Mouse (Mus musculus): ENCODE results near the gene Hist1h2bc. TPM values are rescaled to one million over a fixed set of nuclear protein-coding genes. Genes with fewer than 3 reads are reported as not detected.

Gene Hist1h2bc
- polyA plus RNA-seq, 1 experiment: 113 TPM

DNA sequence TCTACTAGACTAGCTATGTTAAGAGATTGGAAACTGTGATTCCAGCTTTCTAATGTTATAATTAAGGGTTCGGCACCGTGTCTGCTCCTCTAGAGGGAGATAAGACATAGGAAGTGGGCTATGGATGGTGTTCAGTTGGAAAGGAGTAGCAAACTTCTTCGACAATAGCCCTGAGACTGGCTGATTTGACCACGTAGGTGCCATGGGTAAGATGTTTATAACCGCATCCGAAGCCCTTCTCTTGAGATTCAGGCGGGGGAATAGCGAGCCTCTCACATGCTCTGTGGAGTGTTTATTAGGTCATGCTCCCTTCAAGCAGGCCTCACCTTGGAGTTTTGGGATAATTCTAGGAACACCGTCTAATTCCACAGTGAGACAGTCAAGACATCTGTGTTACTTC is 11.0 kb downstream of the Hist1h2bc start:
- Histone ChIP-seq H3K4me3 (no peak overlapping the region), H3K79me2 (ENCODE audit: control insufficient read depth, insufficient read depth) (no peaks in the 10 kb centered on the region), H3K36me3 (ENCODE audit: control insufficient read depth, insufficient read depth) (peaks cover 5% of the 10 kb centered on the region), H3ac (ENCODE audit: control insufficient read depth, insufficient read length) (no peak overlapping the region), H3K27me3 (ENCODE audit: control insufficient read depth, insufficient read depth, insufficient read length) (no peaks in the 10 kb centered on the region), H3K4me2 (ENCODE audit: low read depth) (no peak overlapping the region)
- TF ChIP-seq POLR2AphosphoS2 (IDR thresholded peaks at IDR 0.05; ENCODE audit: insufficient read length, low read depth) (no peak), MYOG (IDR thresholded peaks at IDR 0.05; ENCODE audit: control insufficient read depth in 1 of 3, insufficient read depth in 1 of 3, insufficient read length in 2 of 3, low read depth in 2 of 3) (no peak), REST (IDR thresholded peaks at IDR 0.05; ENCODE audit: insufficient read depth, insufficient read length) (no peak), MYOD1 (IDR thresholded peaks at IDR 0.05; ENCODE audit: control insufficient read depth in 1 of 3, insufficient read length in 2 of 3, low read depth in 2 of 3) (no peak), TCF3 (IDR thresholded peaks at IDR 0.05; ENCODE audit: insufficient read length, low read depth) (no peak), MAX (IDR thresholded peaks at IDR 0.05; ENCODE audit: low read depth) (no peak), CEBPB (IDR thresholded peaks at IDR 0.05; ENCODE audit: insufficient read depth, poor library complexity, severe bottlenecking) (no peak), SRF (IDR thresholded peaks at IDR 0.05; ENCODE audit: control insufficient read depth, insufficient read length, low read depth) (no peak), E2F4 (IDR thresholded peaks at IDR 0.05; ENCODE audit: insufficient read depth) (no peak), TCF12 (IDR thresholded peaks at IDR 0.05; ENCODE audit: insufficient read depth, poor library complexity, severe bottlenecking) (no peak), USF1 (IDR thresholded peaks at IDR 0.05; ENCODE audit: low read depth) (no peak), POLR2A (IDR thresholded peaks at IDR 0.05; ENCODE audit: insufficient read length, low read depth) (no peak)

DNA sequence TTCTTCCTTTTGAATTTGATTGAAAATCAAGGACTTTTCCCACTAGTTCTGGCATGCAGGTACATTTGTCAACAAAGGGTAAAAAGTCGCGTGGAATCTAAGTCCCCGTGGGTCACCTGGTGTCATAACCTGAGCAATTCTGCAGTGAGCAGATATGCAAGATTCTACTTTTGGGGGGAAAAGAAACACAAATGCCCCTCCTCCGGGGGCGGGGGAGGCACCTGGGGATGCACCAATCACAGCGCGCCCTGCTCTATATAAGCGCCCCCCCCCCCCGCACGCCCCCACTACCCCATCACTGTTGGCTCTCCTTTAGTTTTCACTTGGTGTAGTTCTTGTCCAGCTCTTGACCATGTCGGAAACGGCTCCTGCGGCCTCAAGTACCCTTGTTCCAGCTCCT is 11.5 kb downstream of the Hist1h2bc start, which contains the start of gene Hist1h1t:
Hist1h1t (plus strand) TSS at position 301 of the 400 bp plus-strand sequence.
- Histone ChIP-seq H3ac (ENCODE audit: control insufficient read depth, insufficient read length) (no peak within 1 kb of the TSS), H3K36me3 (ENCODE audit: control insufficient read depth, insufficient read depth) (peaks cover 5% of the 10 kb centered on the region), H3K27me3 (ENCODE audit: control insufficient read depth, insufficient read depth, insufficient read length) (no peaks in the 10 kb centered on the region), H3K4me2 (ENCODE audit: low read depth) (no peak within 1 kb of the TSS), H3K4me3 (no peak within 1 kb of the TSS), H3K79me2 (ENCODE audit: control insufficient read depth, insufficient read depth) (no peaks in the 10 kb centered on the region)
- no peak for TF ChIP-seq POLR2AphosphoS2 (IDR thresholded peaks at IDR 0.05; ENCODE audit: insufficient read length, low read depth)
- no peak for TF ChIP-seq E2F4 (IDR thresholded peaks at IDR 0.05; ENCODE audit: insufficient read depth)
- no peak for TF ChIP-seq CEBPB (IDR thresholded peaks at IDR 0.05; ENCODE audit: insufficient read depth, poor library complexity, severe bottlenecking)
- no peak for TF ChIP-seq SRF (IDR thresholded peaks at IDR 0.05; ENCODE audit: control insufficient read depth, insufficient read length, low read depth)
- no peak for TF ChIP-seq MYOG (IDR thresholded peaks at IDR 0.05; ENCODE audit: control insufficient read depth in 1 of 3, insufficient read depth in 1 of 3, insufficient read length in 2 of 3, low read depth in 2 of 3)
- no peak for TF ChIP-seq REST (IDR thresholded peaks at IDR 0.05; ENCODE audit: insufficient read depth, insufficient read length)
- TF ChIP-seq TCF12 (IDR thresholded peaks at IDR 0.05; ENCODE audit: insufficient read depth, poor library complexity, severe bottlenecking): no peak
- TF ChIP-seq USF1 (IDR thresholded peaks at IDR 0.05; ENCODE audit: low read depth): no peak

DNA sequence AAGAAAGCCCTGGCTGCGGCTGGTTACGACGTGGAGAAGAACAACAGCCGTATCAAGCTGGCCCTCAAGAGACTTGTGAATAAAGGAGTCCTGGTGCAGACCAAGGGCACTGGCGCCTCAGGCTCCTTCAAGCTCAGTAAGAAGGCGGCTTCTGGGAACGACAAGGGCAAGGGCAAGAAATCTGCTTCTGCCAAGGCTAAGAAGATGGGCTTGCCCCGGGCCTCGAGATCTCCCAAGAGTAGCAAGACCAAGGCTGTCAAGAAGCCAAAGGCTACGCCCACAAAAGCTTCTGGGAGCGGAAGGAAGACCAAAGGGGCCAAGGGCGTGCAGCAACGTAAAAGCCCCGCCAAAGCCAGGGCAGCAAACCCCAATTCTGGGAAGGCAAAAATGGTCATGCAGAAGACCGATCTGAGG is 12.1 kb downstream of the Hist1h2bc start:
- Histone ChIP-seq H3K4me3 (no peak overlapping the region), H3K27me3 (ENCODE audit: control insufficient read depth, insufficient read depth, insufficient read length) (no peaks in the 10 kb centered on the region), H3ac (ENCODE audit: control insufficient read depth, insufficient read length) (no peak overlapping the region), H3K36me3 (ENCODE audit: control insufficient read depth, insufficient read depth) (peaks cover 5% of the 10 kb centered on the region), H3K79me2 (ENCODE audit: control insufficient read depth, insufficient read depth) (no peaks in the 10 kb centered on the region), H3K4me2 (ENCODE audit: low read depth) (no peak overlapping the region)
- no peak for TF ChIP-seq CEBPB (IDR thresholded peaks at IDR 0.05; ENCODE audit: insufficient read depth, poor library complexity, severe bottlenecking)
- no peak for TF ChIP-seq SRF (IDR thresholded peaks at IDR 0.05; ENCODE audit: control insufficient read depth, insufficient read length, low read depth)
- TF ChIP-seq MYOD1 (IDR thresholded peaks at IDR 0.05; ENCODE audit: control insufficient read depth in 1 of 3, insufficient read length in 2 of 3, low read depth in 2 of 3): no peak
- TF ChIP-seq TCF3 (IDR thresholded peaks at IDR 0.05; ENCODE audit: insufficient read length, low read depth): no peak
- TF ChIP-seq E2F4 (IDR thresholded peaks at IDR 0.05; ENCODE audit: insufficient read depth): no peak
- TF ChIP-seq POLR2AphosphoS2 (IDR thresholded peaks at IDR 0.05; ENCODE audit: insufficient read length, low read depth): no peak
- TF ChIP-seq POLR2A (IDR thresholded peaks at IDR 0.05; ENCODE audit: insufficient read length, low read depth): no peak
- no peak for TF ChIP-seq REST (IDR thresholded peaks at IDR 0.05; ENCODE audit: insufficient read depth, insufficient read length)
- no peak for TF ChIP-seq TCF12 (IDR thresholded peaks at IDR 0.05; ENCODE audit: insufficient read depth, poor library complexity, severe bottlenecking)
- no peak for TF ChIP-seq USF1 (IDR thresholded peaks at IDR 0.05; ENCODE audit: low read depth)

DNA sequence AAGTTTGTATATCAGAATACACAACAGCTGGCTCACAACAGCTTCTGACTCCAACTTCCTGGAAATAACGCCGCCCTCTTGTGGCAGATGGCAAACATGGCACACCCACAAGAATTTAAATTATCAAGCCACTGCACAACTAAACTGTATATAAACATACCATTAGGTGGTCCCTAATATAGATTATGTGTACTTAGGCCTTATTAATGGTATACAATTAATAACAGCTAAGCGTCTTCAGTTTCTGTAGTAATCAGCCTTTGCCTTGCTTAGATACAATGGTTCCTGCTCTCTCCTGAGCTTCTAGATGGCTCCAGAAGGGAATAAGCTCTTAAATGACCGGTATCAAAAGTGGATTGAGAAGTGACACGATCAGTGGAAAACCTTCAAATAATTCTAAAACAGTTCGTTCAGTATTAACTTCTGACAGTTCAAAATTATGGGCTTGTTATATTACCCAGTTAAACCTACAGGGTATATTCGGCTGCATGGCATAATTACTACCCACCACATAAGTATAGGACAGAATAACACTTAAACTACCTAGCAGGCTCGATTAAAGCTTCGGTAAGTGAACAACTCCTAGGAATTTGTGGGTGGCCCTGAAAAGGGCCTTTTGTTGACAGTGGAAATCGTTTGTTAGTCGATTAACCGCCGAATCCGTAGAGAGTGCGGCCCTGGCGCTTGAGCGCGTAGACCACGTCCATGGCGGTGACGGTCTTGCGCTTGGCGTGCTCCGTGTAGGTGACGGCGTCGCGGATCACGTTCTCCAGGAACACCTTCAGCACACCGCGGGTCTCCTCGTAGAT is 13.7 kb downstream of the Hist1h2bc start:
- Histone ChIP-seq H3K79me2 (ENCODE audit: control insufficient read depth, insufficient read depth) (no peaks in the 10 kb centered on the region), H3K36me3 (ENCODE audit: control insufficient read depth, insufficient read depth) (no peaks in the 10 kb centered on the region), H3K27me3 (ENCODE audit: control insufficient read depth, insufficient read depth, insufficient read length) (no peaks in the 10 kb centered on the region), H3K4me2 (ENCODE audit: low read depth) (peak overlapping the region; percentile 80), H3ac (ENCODE audit: control insufficient read depth, insufficient read length) (no peak overlapping the region), H3K4me3 (peak overlapping the region; percentile 19)
- TF ChIP-seq MYOG (IDR thresholded peaks at IDR 0.05; ENCODE audit: control insufficient read depth in 1 of 3, insufficient read depth in 1 of 3, insufficient read length in 2 of 3, low read depth in 2 of 3) (no peak), MYOD1 (IDR thresholded peaks at IDR 0.05; ENCODE audit: control insufficient read depth in 1 of 3, insufficient read length in 2 of 3, low read depth in 2 of 3) (peak in 1 of 3 experiments; percentile 30), POLR2A (IDR thresholded peaks at IDR 0.05; ENCODE audit: insufficient read length, low read depth) (peak; percentile 45)

DNA sequence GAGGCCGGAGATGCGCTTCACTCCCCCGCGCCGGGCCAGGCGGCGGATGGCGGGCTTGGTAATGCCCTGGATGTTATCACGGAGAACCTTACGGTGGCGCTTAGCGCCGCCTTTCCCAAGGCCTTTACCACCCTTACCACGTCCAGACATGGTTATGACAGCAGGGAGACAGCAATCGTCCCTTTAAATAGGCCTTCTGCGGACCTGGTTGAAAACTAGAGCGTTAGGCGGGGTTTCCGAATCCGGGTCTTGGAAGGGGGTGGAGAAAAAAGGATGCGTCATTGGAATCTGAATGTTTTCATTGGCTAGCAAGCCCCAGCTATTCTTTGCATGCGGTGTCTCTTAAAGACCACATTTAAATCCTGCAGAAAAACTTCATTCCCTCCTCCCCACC is 14.3 kb downstream of the Hist1h2bc start, which contains the start of gene Hist1h4c:
Hist1h4c (minus strand) TSS at position 155 of the 394 bp plus-strand sequence.
- Histone ChIP-seq H3K4me3 (peak within 1 kb of the TSS; percentile 19), H3ac (ENCODE audit: control insufficient read depth, insufficient read length) (no peak within 1 kb of the TSS), H3K36me3 (ENCODE audit: control insufficient read depth, insufficient read depth) (no peaks in the 10 kb centered on the region), H3K79me2 (ENCODE audit: control insufficient read depth, insufficient read depth) (no peaks in the 10 kb centered on the region), H3K4me2 (ENCODE audit: low read depth) (peak within 1 kb of the TSS; percentile 99), H3K27me3 (ENCODE audit: control insufficient read depth, insufficient read depth, insufficient read length) (no peaks in the 10 kb centered on the region)
- TF ChIP-seq CEBPB (IDR thresholded peaks at IDR 0.05; ENCODE audit: insufficient read depth, poor library complexity, severe bottlenecking): 0 out of 2 replicates have a peak, but pooled peaks have one; percentile 39
- no peak for TF ChIP-seq MYOD1 (IDR thresholded peaks at IDR 0.05; ENCODE audit: control insufficient read depth in 1 of 3, insufficient read length in 2 of 3, low read depth in 2 of 3)
- TF ChIP-seq MAX (IDR thresholded peaks at IDR 0.05; ENCODE audit: low read depth): no peak
- no peak for TF ChIP-seq REST (IDR thresholded peaks at IDR 0.05; ENCODE audit: insufficient read depth, insufficient read length)
- no peak for TF ChIP-seq E2F4 (IDR thresholded peaks at IDR 0.05; ENCODE audit: insufficient read depth)
- TF ChIP-seq USF1 (IDR thresholded peaks at IDR 0.05; ENCODE audit: low read depth): no peak
- TF ChIP-seq TCF3 (IDR thresholded peaks at IDR 0.05; ENCODE audit: insufficient read length, low read depth): no peak
- peak; percentile 97 for TF ChIP-seq POLR2A (IDR thresholded peaks at IDR 0.05; ENCODE audit: insufficient read length, low read depth)
- peak; percentile 99 for TF ChIP-seq POLR2AphosphoS2 (IDR thresholded peaks at IDR 0.05; ENCODE audit: insufficient read length, low read depth)
- TF ChIP-seq MYOG (IDR thresholded peaks at IDR 0.05; ENCODE audit: control insufficient read depth in 1 of 3, insufficient read depth in 1 of 3, insufficient read length in 2 of 3, low read depth in 2 of 3): no peak
- TF ChIP-seq SRF (IDR thresholded peaks at IDR 0.05; ENCODE audit: control insufficient read depth, insufficient read length, low read depth): no peak
- TF ChIP-seq TCF12 (IDR thresholded peaks at IDR 0.05; ENCODE audit: insufficient read depth, poor library complexity, severe bottlenecking): no peak

Measured in myocyte (in vitro differentiated cells).